Mouse (Mus musculus): ENCODE data around the gene Farp1. TPM values are rescaled to one million over a fixed set of nuclear protein-coding genes. Genes with fewer than 3 reads are reported as not detected.

Farp1 gene
- polyA plus RNA-seq, 2 experiments: 43.3 to 78.5 TPM

DNA sequence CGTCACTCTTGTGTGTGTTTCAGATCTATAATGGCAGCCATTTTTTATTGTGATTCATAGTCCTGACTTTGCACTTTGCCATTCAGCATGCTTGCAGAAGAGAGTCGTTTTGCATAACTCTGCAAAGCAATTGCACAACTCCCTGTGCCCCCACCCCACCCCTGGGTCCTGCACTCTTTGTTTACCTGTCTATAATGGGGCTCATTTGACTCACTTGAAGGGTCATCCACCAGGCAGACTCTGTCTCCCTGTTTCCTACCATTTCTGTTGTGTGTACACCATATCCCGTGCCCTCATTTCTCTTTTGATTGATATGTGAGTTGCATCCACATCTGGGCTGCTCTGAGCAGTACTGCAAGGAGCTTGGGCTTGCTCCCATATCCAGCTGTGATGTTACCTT is 175.3 kb downstream of the Farp1 start:
- WGBS: 76% methylated on average over 3 of the region's 3 CpGs

DNA sequence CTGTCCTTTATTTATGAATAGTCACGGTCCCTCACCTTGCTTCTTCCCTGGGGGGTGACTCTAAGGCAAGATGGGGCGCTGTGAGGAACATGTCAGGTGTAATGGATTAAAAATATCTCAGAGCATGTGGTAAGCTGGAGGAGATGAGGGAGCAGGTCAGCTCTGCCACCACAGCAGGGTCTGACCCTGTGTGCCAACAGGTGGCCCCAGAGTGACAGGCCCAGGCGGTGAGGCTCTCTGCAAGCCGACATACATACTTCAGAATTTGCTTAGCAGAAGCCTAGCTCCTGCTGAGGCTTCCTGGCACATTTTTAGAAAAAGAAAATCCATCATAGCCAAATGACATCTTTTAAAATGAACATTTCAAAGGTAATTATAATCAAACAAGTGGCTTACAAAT is 178.7 kb downstream of the Farp1 start:
- Histone ChIP-seq H3K4me1 (ENCODE audit: control insufficient read depth, insufficient read depth, low read length) (peaks cover 11% of the 10 kb centered on the region), H3K36me3 (ENCODE audit: control insufficient read depth, insufficient read depth, low read length) (peaks cover 23% of the 10 kb centered on the region), H3K9me3 (ENCODE audit: control insufficient read depth, low read length) (no peaks in the 10 kb centered on the region), H3K9ac (ENCODE audit: low read depth, low read length, severe bottlenecking) (no peak overlapping the region), H3K4me2 (replicated peaks; ENCODE audit: low read depth, low read length, severe bottlenecking) (no peak overlapping the region), H3K4me3 (replicated peaks; ENCODE audit: low read length) (no peak overlapping the region), H3K27me3 (ENCODE audit: control insufficient read depth, insufficient read depth, low read length) (no peaks in the 10 kb centered on the region), H3K27ac (replicated peaks; ENCODE audit: low read depth, low read length) (no peak overlapping the region)
- no peak for DNase-seq (ENCODE audit: low spot score)
- ATAC-seq (ENCODE audit: low FRiP score, low read depth): no peak
- WGBS: 69% methylated on average over 4 of the region's 4 CpGs
- TF ChIP-seq POLR2A (IDR thresholded peaks at IDR 0.05; ENCODE audit: borderline replicate concordance, extremely low read depth, insufficient read depth, insufficient read length): no peak

More for the DNA sequence above, 175.3 kb downstream of the Farp1 start:
- Histone ChIP-seq H3K4me3 (replicated peaks; ENCODE audit: low read length) (no peak overlapping the region), H3K4me1 (ENCODE audit: control insufficient read depth, insufficient read depth, low read length) (peaks cover 28% of the 10 kb centered on the region), H3K9ac (ENCODE audit: low read depth, low read length, severe bottlenecking) (no peak overlapping the region), H3K4me2 (replicated peaks; ENCODE audit: low read depth, low read length, severe bottlenecking) (no peak overlapping the region), H3K36me3 (ENCODE audit: control insufficient read depth, insufficient read depth, low read length) (peaks cover 26% of the 10 kb centered on the region), H3K9me3 (ENCODE audit: control insufficient read depth, low read length) (no peaks in the 10 kb centered on the region), H3K27me3 (ENCODE audit: control insufficient read depth, insufficient read depth, low read length) (no peaks in the 10 kb centered on the region), H3K27ac (replicated peaks; ENCODE audit: low read depth, low read length) (no peak overlapping the region)
- ATAC-seq (ENCODE audit: low FRiP score, low read depth) (no peak), DNase-seq (ENCODE audit: low spot score) (no peak)
- no peak for TF ChIP-seq POLR2A (IDR thresholded peaks at IDR 0.05; ENCODE audit: borderline replicate concordance, extremely low read depth, insufficient read depth, insufficient read length)

DNA sequence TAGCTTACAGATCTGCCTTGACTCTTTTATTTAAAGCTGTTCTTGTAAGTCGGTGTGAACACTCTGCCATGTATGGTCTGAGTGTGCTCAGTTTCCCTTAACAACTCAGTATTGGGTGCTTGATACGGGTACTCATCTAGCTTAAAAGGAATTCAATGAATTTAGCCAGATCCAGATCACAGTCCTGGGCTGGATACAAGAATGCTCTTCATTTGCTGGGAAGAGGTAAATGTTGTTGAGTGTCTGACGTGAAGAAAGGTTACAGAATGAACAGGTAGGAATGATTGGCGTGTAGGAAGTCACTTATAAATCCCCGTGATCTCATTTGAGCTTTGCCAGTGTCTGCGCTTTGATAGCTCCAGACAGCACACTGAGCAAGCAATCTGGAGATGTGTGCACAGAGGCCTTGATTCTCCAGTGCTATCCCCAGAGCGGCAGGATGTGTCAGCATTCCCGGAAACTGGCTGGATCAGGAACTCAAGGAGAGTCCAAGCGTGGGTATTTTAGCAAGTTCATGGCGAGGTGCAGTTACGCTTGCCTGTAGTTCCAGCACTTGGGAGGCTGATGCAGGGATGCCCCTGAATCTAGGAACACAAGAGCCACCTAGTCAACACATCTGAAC is 179.7 kb downstream of the Farp1 start:
- Histone ChIP-seq H3K4me3 (replicated peaks; ENCODE audit: low read length) (no peak overlapping the region), H3K27ac (replicated peaks; ENCODE audit: low read depth, low read length) (no peak overlapping the region), H3K9me3 (ENCODE audit: control insufficient read depth, low read length) (no peaks in the 10 kb centered on the region), H3K4me1 (ENCODE audit: control insufficient read depth, insufficient read depth, low read length) (peaks cover 11% of the 10 kb centered on the region), H3K9ac (ENCODE audit: low read depth, low read length, severe bottlenecking) (no peak overlapping the region), H3K4me2 (replicated peaks; ENCODE audit: low read depth, low read length, severe bottlenecking) (no peak overlapping the region), H3K27me3 (ENCODE audit: control insufficient read depth, insufficient read depth, low read length) (no peaks in the 10 kb centered on the region), H3K36me3 (ENCODE audit: control insufficient read depth, insufficient read depth, low read length) (peaks cover 15% of the 10 kb centered on the region)
- ATAC-seq (ENCODE audit: low FRiP score, low read depth) (no peak), DNase-seq (ENCODE audit: low spot score) (no peak)
- 85% methylated on average over 11 of the region's 11 CpGs for WGBS
- TF ChIP-seq POLR2A (IDR thresholded peaks at IDR 0.05; ENCODE audit: borderline replicate concordance, extremely low read depth, insufficient read depth, insufficient read length): no peak

DNA sequence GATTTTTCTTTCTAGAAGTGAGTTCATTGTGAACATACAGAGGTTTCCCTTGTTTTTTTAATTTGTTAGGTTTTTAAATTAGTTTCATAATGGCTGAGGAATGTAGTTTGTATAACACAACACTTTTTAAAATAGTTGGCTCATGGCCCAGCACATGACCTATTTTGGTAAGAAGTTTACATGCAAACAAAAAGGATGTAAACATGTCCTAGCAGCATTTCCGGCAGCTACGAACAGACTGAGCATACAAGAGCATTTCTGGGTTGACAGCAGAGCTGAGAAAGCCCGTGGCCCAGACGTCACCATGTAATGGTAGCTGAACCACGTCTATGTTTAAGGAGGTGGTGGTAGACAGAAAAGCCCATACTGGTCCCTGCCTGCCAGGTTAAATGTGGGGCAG is 180.8 kb downstream of the Farp1 start:
- ATAC-seq (ENCODE audit: low FRiP score, low read depth) (no peak), DNase-seq (ENCODE audit: low spot score) (no peak)
- no peaks in the 10 kb centered on the region for H3K9me3 ChIP-seq (ENCODE audit: control insufficient read depth, low read length)
- TF ChIP-seq POLR2A (IDR thresholded peaks at IDR 0.05; ENCODE audit: borderline replicate concordance, extremely low read depth, insufficient read depth, insufficient read length): no peak
- no peak overlapping the region for H3K9ac ChIP-seq (ENCODE audit: low read depth, low read length, severe bottlenecking)
- peaks cover 11% of the 10 kb centered on the region for H3K4me1 ChIP-seq (ENCODE audit: control insufficient read depth, insufficient read depth, low read length)
- H3K27me3 ChIP-seq (ENCODE audit: control insufficient read depth, insufficient read depth, low read length): no peaks in the 10 kb centered on the region
- H3K27ac ChIP-seq (replicated peaks; ENCODE audit: low read depth, low read length): no peak overlapping the region; the same call in 1 of the 2 replicates
- no peak overlapping the region for H3K4me2 ChIP-seq (replicated peaks; ENCODE audit: low read depth, low read length, severe bottlenecking)
- H3K36me3 ChIP-seq (ENCODE audit: control insufficient read depth, insufficient read depth, low read length): peaks cover 15% of the 10 kb centered on the region
- H3K4me3 ChIP-seq (replicated peaks; ENCODE audit: low read length): no peak overlapping the region
- WGBS: 58% methylated on average over 5 of the region's 5 CpGs

DNA sequence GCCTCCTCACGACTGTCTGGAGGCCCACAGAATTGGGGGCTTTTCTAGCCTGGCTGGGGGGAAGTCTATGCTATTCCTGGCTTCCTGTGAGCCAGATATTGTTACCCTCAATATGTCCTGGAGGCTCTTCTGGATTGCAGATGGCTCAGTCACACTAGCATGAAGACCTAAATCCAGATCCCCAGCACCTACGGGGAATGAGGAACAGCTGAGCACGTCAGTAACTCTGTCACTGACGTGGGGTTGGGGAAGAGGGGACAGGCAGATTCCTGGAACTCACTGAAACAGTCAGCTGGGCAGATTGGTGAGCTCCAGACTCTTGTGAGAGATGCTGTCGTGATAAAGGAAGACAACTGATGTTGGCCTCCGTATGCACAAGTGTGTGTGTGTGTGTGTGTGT is 181.7 kb downstream of the Farp1 start:
- DNase-seq (ENCODE audit: low spot score) (peak; percentile 13), ATAC-seq (ENCODE audit: low FRiP score, low read depth) (peak; percentile 50; the same call in 1 of the 2 replicates)
- Histone ChIP-seq H3K27ac (replicated peaks; ENCODE audit: low read depth, low read length) (no peak overlapping the region), H3K9me3 (ENCODE audit: control insufficient read depth, low read length) (0 out of 2 replicates have a peak, but pooled peaks cover 4% of the 10 kb centered on the region), H3K27me3 (ENCODE audit: control insufficient read depth, insufficient read depth, low read length) (no peaks in the 10 kb centered on the region), H3K4me1 (ENCODE audit: control insufficient read depth, insufficient read depth, low read length) (peaks cover 11% of the 10 kb centered on the region), H3K9ac (ENCODE audit: low read depth, low read length, severe bottlenecking) (no peak overlapping the region), H3K36me3 (ENCODE audit: control insufficient read depth, insufficient read depth, low read length) (peaks cover 23% of the 10 kb centered on the region), H3K4me2 (replicated peaks; ENCODE audit: low read depth, low read length, severe bottlenecking) (no peak overlapping the region), H3K4me3 (replicated peaks; ENCODE audit: low read length) (no peak overlapping the region)
- no peak for TF ChIP-seq POLR2A (IDR thresholded peaks at IDR 0.05; ENCODE audit: borderline replicate concordance, extremely low read depth, insufficient read depth, insufficient read length)
- 61% methylated on average over 6 of the region's 6 CpGs for WGBS

Measured in limb, embryonic 14.5 days (tissue).